Mouse (Mus musculus) erythroblast, embryonic 14.5 days (primary cell): ENCODE measurements at regions not wholly inside any gene's neighbourhood (a gene's known extent, or its start where the extent isn't known, plus 50 kb on each side); places are given as distances from the start of the nearest gene placed in this dataset.

Experiments
- H3K27me3 ChIP-seq: 2 replicates; pipeline ENCODE4 v1.6.1; 2012; ENCODE audit warnings: inconsistent platforms; ENCODE audit not compliant: control insufficient read depth
- H3K36me3 ChIP-seq: 2 replicates; pipeline ENCODE4 v1.6.1; 2012; ENCODE audit warnings: mild to moderate bottlenecking, inconsistent platforms; ENCODE audit not compliant: control insufficient read depth
- H3K4me1 ChIP-seq: 2 replicates; pipeline ENCODE4 v1.6.1; 2012; ENCODE audit warnings: inconsistent platforms; ENCODE audit not compliant: control insufficient read depth
- H3K4me3 ChIP-seq: replicated peaks from 2 replicates; pipeline ENCODE3; 2012; ENCODE audit warnings: moderate library complexity, mild to moderate bottlenecking, inconsistent platforms
- H3K9me3 ChIP-seq: 2 replicates; pipeline ENCODE4 v1.6.1; 2012; ENCODE audit warnings: low read length, inconsistent platforms, mixed read lengths; ENCODE audit not compliant: control insufficient read depth
- GATA1 ChIP-seq: IDR thresholded peaks from 2 replicates; pipeline ENCODE4 v1.6.1; 2012; ENCODE audit warnings: low read length, inconsistent platforms, mixed read lengths
- TAL1 ChIP-seq: IDR thresholded peaks from 3 replicates; pipeline ENCODE4 v1.6.1; 2012; ENCODE audit warnings: low read length, inconsistent platforms, mixed read lengths

DNA sequence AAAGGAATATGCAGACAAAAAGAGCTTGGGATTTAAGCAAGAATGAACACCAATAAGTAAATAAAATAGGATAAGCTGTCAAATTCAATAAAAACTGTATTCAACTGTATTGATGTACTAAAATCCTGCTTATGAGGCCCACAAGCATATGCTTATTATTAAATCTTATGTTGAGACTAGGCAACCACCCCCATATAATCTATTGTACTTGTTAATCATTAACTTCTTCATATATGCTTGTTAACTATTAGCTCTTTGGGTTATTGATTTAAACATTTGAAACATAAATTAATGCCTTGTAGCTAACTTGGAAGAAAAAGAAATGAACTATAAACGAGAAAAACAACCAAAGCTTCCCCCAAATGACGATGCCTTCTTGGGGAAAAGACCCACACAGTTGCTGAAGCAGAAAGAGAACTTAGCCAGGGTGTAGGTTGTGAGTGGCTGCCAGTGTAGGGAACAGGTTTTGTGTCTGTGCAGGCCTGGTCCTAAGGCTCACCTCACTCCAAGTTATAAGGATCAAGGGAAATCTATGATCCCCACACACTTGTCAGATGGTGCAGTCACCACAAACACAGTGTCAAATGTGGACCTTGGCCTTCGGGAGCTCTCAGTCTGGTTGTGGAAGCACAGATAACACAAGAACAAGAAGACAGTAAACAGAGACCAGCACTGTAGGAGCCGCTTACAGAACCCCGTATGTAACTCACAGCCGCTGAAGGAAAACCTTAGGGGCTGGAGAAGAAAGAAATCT lies 71.8 kb upstream of the Cited2 start:
- TF ChIP-seq TAL1, result no peak
- no peak for TF ChIP-seq GATA1
- H3K27me3 ChIP-seq, result peaks cover 5% of the 10 kb centered on the region
- H3K4me3 ChIP-seq, result no peak overlapping the region
- H3K36me3 ChIP-seq, result no peaks in the 10 kb centered on the region
- H3K9me3 ChIP-seq, result no peaks in the 10 kb centered on the region
- H3K4me1 ChIP-seq, result peaks cover 4% of the 10 kb centered on the region

- Histone ChIP-seq H3K36me3 (no peaks in the 10 kb centered on the region), H3K27me3 (peaks cover 11% of the 10 kb centered on the region), H3K9me3 (no peaks in the 10 kb centered on the region), H3K4me3 (no peak overlapping the region), H3K4me1 (peaks cover 4% of the 10 kb centered on the region)
- no peak for TF ChIP-seq TAL1
Measured at GRCm38 (mm10) chr10:17653325-17653724, 69.7 kb upstream of the Cited2 start.

DNA sequence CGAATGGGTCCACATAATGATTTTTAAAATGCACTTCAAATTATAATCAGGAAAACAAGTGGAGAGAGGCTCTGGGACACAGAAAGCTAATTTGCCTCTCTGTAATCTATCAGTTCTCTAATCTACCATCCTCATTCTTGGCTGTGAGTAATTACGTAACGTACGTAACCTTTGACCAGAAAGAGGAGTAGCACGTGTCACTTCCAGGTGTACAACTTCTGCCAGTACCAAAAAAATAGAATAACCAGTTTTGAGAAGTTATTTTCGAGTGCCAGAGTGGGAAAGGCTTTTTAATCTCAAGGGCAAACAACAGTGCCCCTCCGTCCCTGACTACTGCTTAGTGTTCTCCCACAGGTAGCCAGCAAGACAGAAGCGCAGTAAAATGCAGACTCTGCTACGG lies 69.2 kb upstream of the Cited2 start:
- peaks cover 4% of the 10 kb centered on the region for H3K4me1 ChIP-seq
- TF ChIP-seq GATA1 (no peak), TAL1 (no peak)
- H3K9me3 ChIP-seq, result no peaks in the 10 kb centered on the region
- H3K36me3 ChIP-seq, result no peaks in the 10 kb centered on the region
- H3K4me3 ChIP-seq, result no peak overlapping the region
- H3K27me3 ChIP-seq, result peaks cover 11% of the 10 kb centered on the region

DNA sequence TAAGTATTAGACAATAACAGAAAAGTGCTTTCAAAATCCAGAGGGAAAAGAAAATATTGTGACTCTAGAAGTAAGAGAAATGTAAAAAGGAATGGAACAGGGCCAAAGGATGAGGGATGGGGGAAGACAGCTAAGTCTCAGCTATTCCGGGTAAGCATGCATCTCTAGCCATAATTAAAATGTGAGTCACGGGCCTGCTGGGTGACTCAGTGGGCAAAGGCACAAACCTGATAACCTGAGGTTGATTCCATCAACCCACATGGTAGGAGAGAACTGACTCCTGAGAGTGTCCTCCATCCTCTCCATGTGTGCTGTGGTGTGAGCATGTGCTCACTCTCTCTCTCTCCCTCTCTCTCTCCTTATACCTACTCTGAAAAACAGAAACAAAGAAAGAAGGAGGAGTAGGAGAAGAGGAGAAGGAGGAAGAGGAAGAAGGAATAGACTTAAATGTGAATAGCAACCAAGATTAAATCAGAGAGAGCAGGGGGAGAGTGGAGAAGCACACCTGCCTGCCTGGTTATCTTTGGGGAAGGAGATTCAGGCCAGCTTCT lies 68.6 kb upstream of the Cited2 start:
- peaks cover 11% of the 10 kb centered on the region for H3K27me3 ChIP-seq
- peaks cover 4% of the 10 kb centered on the region for H3K4me1 ChIP-seq
- no peaks in the 10 kb centered on the region for H3K36me3 ChIP-seq
- TF ChIP-seq TAL1, result no peak
- no peak for TF ChIP-seq GATA1
- H3K4me3 ChIP-seq, result no peak overlapping the region
- H3K9me3 ChIP-seq, result no peaks in the 10 kb centered on the region

- H3K27me3 ChIP-seq, result peaks cover 11% of the 10 kb centered on the region
- H3K9me3 ChIP-seq, result no peaks in the 10 kb centered on the region
- no peak for TF ChIP-seq GATA1
- no peak for TF ChIP-seq TAL1
- H3K4me3 ChIP-seq, result no peak overlapping the region
- H3K4me1 ChIP-seq, result peaks cover 4% of the 10 kb centered on the region
- no peaks in the 10 kb centered on the region for H3K36me3 ChIP-seq
Measured at GRCm38 (mm10) chr10:17655459-17656051, 67.5 kb upstream of the Cited2 start.

DNA sequence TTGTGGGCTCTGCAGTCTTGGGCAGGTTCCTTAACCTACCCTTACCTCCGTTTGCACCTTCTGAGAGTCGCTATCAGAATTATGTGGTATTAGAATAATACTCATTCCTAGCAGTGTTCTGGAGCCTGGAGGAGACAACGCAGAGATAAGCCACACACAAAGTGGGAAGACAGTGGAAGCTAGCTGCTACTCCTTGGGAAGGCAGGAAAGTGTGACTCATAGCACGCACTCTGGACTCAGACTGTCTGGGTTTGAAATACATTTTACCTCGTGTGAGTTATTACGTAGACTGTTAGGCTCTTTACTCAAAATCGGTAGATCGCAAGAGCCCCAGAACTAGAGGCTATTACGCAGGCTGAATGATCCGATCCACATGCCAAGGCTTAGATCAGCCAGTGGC lies 66.7 kb upstream of the Cited2 start:
- Histone ChIP-seq H3K36me3 (no peaks in the 10 kb centered on the region), H3K27me3 (peaks cover 11% of the 10 kb centered on the region), H3K4me3 (no peak overlapping the region), H3K9me3 (no peaks in the 10 kb centered on the region), H3K4me1 (peaks cover 4% of the 10 kb centered on the region)
- TF ChIP-seq GATA1, result no peak
- TF ChIP-seq TAL1, result no peak

- H3K4me3 ChIP-seq, result no peak overlapping the region
- TF ChIP-seq TAL1 (no peak), GATA1 (no peak)
- H3K36me3 ChIP-seq, result no peaks in the 10 kb centered on the region
- peaks cover 11% of the 10 kb centered on the region for H3K27me3 ChIP-seq
- no peaks in the 10 kb centered on the region for H3K9me3 ChIP-seq
- H3K4me1 ChIP-seq, result peaks cover 4% of the 10 kb centered on the region
Measured at GRCm38 (mm10) chr10:17656872-17657482, 66.0 kb upstream of the Cited2 start.

- no peaks in the 10 kb centered on the region for H3K9me3 ChIP-seq
- H3K27me3 ChIP-seq, result peaks cover 11% of the 10 kb centered on the region
- no peak overlapping the region for H3K4me3 ChIP-seq
- no peaks in the 10 kb centered on the region for H3K36me3 ChIP-seq
- H3K4me1 ChIP-seq, result no peaks in the 10 kb centered on the region
- TF ChIP-seq GATA1, result no peak
- no peak for TF ChIP-seq TAL1
Measured at GRCm38 (mm10) chr10:17659575-17659974, 63.4 kb upstream of the Cited2 start.

DNA sequence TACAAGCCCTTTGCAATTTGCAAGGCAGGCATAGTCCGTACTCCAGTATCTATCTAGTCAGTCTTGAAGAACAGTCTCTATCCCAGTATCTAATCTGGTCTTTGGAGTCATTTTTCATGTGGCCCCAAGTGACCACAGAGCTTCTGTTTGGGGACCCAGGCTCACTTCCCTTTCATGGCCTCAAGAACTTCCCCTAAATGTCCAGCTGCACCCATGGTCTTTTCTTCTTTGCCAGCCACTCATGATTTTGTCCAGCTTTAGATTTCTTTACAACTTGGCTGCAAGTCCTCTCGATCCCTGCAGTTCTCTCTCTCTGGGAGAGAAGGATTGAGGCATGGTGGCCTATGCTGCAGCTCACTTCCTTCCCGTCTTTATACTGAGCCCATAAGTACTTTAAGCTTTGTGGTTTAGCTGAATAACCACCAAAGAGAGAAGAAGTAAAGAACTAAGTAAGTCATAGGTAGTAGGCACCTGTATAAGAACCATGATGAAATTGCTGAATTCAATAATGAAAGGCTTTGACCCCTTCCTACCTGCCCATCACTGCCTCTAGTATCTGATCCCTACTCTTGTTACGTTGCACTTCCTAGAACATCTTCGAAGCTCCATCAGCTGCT lies 62.1 kb upstream of the Cited2 start:
- H3K27me3 ChIP-seq, result peaks cover 8% of the 10 kb centered on the region
- H3K9me3 ChIP-seq, result no peaks in the 10 kb centered on the region
- H3K4me3 ChIP-seq, result no peak overlapping the region
- 0 out of 2 replicates have a peak, but pooled peaks cover 1% of the 10 kb centered on the region for H3K4me1 ChIP-seq
- TF ChIP-seq GATA1 (no peak), TAL1 (no peak)
- no peaks in the 10 kb centered on the region for H3K36me3 ChIP-seq
